Mouse (Mus musculus) forebrain, embryonic 16.5 days (tissue): ENCODE results near the gene Tram2. TPM values are rescaled to one million over a fixed set of nuclear protein-coding genes. Genes with fewer than 3 reads are reported as not detected.

ENCODE experiments used
- ATAC-seq: fragments of 200-750 bp; cut with Nextera tagmentation; 2 replicates; pipeline ENCODE4 v1.8.0; 2017; ENCODE audit warnings: mild to moderate bottlenecking, moderate library complexity
- H3K27ac ChIP-seq: fragments of 300-500 bp; sonication (generic); 2 replicates; pipeline ENCODE4 v1.5.1; 2014; ENCODE audit warnings: low read length, control low read depth
- H3K27me3 ChIP-seq: fragments of 300-500 bp; sonication (generic); replicated peaks from 2 replicates; pipeline ENCODE4 v1.6.1; 2014; ENCODE audit warnings: low read length; ENCODE audit not compliant: control insufficient read depth, insufficient read depth
- H3K36me3 ChIP-seq: fragments of 300-500 bp; sonication (generic); 2 replicates; pipeline ENCODE4 v1.6.1; 2014; ENCODE audit not compliant: control insufficient read depth, insufficient read depth
- H3K4me1 ChIP-seq: fragments of 300-500 bp; sonication (generic); replicated peaks from 2 replicates; pipeline ENCODE4 v1.6.1; 2014; ENCODE audit warnings: low read length; ENCODE audit not compliant: control insufficient read depth, insufficient read depth
- H3K4me2 ChIP-seq: fragments of 300-500 bp; sonication (generic); 2 replicates; pipeline ENCODE4 v1.6.1; 2014; ENCODE audit warnings: mild to moderate bottlenecking, low read length, control low read depth
- H3K4me3 ChIP-seq: fragments of 300-500 bp; sonication (generic); replicated peaks from 2 replicates; pipeline ENCODE4 v1.5.1; 2014; ENCODE audit warnings: mild to moderate bottlenecking, low read length, control low read depth
- H3K9ac ChIP-seq: fragments of 300-500 bp; sonication (generic); replicated peaks from 2 replicates; pipeline ENCODE4 v1.6.1; 2014; ENCODE audit warnings: low read depth, low read length, control low read depth
- H3K9me3 ChIP-seq: fragments of 300-500 bp; sonication (generic); 2 replicates; pipeline ENCODE4 v1.6.1; 2016; ENCODE audit warnings: low read length; ENCODE audit not compliant: control insufficient read depth
- WGBS: fragments of 180-500 bp; shearing (Covaris S2); extraction: QIAGEN DNeasy Blood & Tissue Kit; methylation state at CpG from one replicate; pipeline ENCODE4 v1.1.7; 2014; 5-methylcytosine and 5-hydroxymethylcytosine counted together
- polyA plus RNA-seq: library from polyadenylated mRNA; unstranded; fragments of >200 nt; fragmentation: Nextera tagmentation; extraction: Ambion mirVana; gene quantifications from 2 replicates; pipeline ENCODE4 v1.2.1, GENCODE M21; 2015

Gene Tram2
- polyA plus RNA-seq, 1 experiment from 2014 or later, result 2.0 TPM

- H3K27me3 ChIP-seq, result no peaks in the 10 kb centered on the region
- H3K27ac ChIP-seq, result no peak overlapping the region
- ATAC-seq, result no peak
- 94% methylated on average over 6 of the region's 6 CpGs for WGBS
- H3K9ac ChIP-seq, result no peak overlapping the region
- H3K4me3 ChIP-seq, result no peak overlapping the region
- H3K4me1 ChIP-seq, result no peaks in the 10 kb centered on the region
- H3K36me3 ChIP-seq, result no peaks in the 10 kb centered on the region
- no peak overlapping the region for H3K4me2 ChIP-seq
- no peaks in the 10 kb centered on the region for H3K9me3 ChIP-seq
These were observed 105.6 kb downstream of the Tram2 start for GRCm38 (mm10) chr1:20973389-20973788.

- H3K27me3 ChIP-seq, result no peaks in the 10 kb centered on the region
- H3K4me1 ChIP-seq, result no peaks in the 10 kb centered on the region
- no peaks in the 10 kb centered on the region for H3K36me3 ChIP-seq
- no peaks in the 10 kb centered on the region for H3K9me3 ChIP-seq
- no peak overlapping the region for H3K4me3 ChIP-seq
- no peak overlapping the region for H3K9ac ChIP-seq
- ATAC-seq, result no peak
- H3K27ac ChIP-seq, result no peak overlapping the region
- WGBS, result 83% methylated on average over 2 of the region's 2 CpGs
- H3K4me2 ChIP-seq, result no peak overlapping the region
These were observed 109.4 kb downstream of the Tram2 start for GRCm38 (mm10) chr1:20969642-20970041.

GRCm38 (mm10) chr1:20954876-20955275, 124.2 kb downstream of the Tram2 start:
- no peak overlapping the region for H3K4me3 ChIP-seq
- WGBS, result 81% methylated on average over 3 of the region's 3 CpGs
- no peak overlapping the region for H3K27ac ChIP-seq
- no peaks in the 10 kb centered on the region for H3K27me3 ChIP-seq
- H3K9ac ChIP-seq, result no peak overlapping the region
- ATAC-seq, result no peak
- peaks cover 6% of the 10 kb centered on the region for H3K4me1 ChIP-seq
- H3K9me3 ChIP-seq, result no peaks in the 10 kb centered on the region
- H3K36me3 ChIP-seq, result no peaks in the 10 kb centered on the region
- H3K4me2 ChIP-seq, result no peak overlapping the region

- peak; percentile 67 for ATAC-seq
- H3K4me2 ChIP-seq, result peak overlapping the region; percentile 74
- 2% methylated on average over 16 of the region's 16 CpGs for WGBS
- no peaks in the 10 kb centered on the region for H3K36me3 ChIP-seq
- H3K4me1 ChIP-seq, result peaks cover 6% of the 10 kb centered on the region
- H3K9ac ChIP-seq, result peak overlapping the region; percentile 61
- no peaks in the 10 kb centered on the region for H3K27me3 ChIP-seq
- peak overlapping the region; percentile 77 for H3K27ac ChIP-seq
- no peaks in the 10 kb centered on the region for H3K9me3 ChIP-seq
- H3K4me3 ChIP-seq, result peak overlapping the region; percentile 54
These were observed 127.2 kb downstream of the Tram2 start for GRCm38 (mm10) chr1:20951799-20952198.

- Histone ChIP-seq H3K4me1 (peaks cover 6% of the 10 kb centered on the region), H3K9ac (peak within 1 kb of the TSS; percentile 61), H3K27me3 (no peaks in the 10 kb centered on the region), H3K9me3 (no peaks in the 10 kb centered on the region), H3K4me2 (peak within 1 kb of the TSS; percentile 74), H3K4me3 (peak within 1 kb of the TSS; percentile 54), H3K27ac (peak within 1 kb of the TSS; percentile 77), H3K36me3 (no peaks in the 10 kb centered on the region)
- peak; percentile 97 for ATAC-seq
- WGBS, result under 1% methylated on average over 22 of the region's 23 CpGs
These were observed 127.7 kb downstream of the Tram2 start, which contains the start of gene Efhc1 for GRCm38 (mm10) chr1:20951300-20951763. Gene Efhc1 (plus strand): TSS chr1:20951626.

Other genes starting within 250 kb of the Tram2 start
- gene Paqr8, start 188.6 kb downstream of the Tram2 start, polyA plus RNA-seq, result 23.8 and 26.4 TPM in 2 replicates
- gene Efhc1, start 127.6 kb downstream of the Tram2 start, polyA plus RNA-seq, result 2.0 and 2.3 TPM in 2 replicates
- 16.9 and 20.9 TPM in 2 replicates for gene Tmem14a, start 139.3 kb upstream of the Tram2 start, polyA plus RNA-seq
- gene Gsta3, start 161.4 kb upstream of the Tram2 start, polyA plus RNA-seq, result 0.27 and 0.33 TPM in 2 replicates